Mouse (Mus musculus): ENCODE results near the gene Ly6g5b.

Ly6g5b gene

DNA sequence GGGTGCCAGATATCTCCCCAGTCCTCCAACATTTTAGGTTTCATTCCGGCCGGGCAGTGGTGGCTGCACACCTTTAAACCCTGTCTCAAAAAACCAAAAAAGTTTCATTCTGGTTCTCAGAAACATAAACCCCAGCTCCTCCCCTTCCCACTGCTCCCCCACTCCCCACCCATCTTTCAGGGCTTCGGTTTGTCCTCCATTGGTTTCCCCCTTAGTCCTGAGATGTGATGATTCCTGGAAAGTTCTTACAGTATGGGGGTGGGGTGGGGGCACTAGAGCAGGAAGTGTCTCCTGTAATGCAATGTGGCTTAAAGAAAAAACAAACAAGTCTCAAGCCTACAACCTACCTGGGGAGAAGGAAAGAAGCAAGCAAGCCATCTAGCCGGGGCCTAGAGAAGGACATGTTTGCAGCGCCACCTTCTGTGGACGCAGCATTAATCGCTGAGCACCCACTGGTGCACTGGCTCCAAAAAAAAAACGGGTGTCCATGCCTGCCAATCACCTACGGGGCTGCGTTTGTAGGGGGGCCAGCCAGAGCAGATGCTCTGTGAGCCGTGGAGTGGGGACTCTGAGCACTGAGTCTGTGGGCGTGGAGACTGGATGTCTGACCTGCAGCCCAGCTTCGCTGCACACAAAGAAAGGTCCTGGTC is 9.4 kb downstream of the Ly6g5b start:
- DNase-seq (ENCODE audit: low spot score in 2 of 2), result peak; percentile 26 to 66

DNA sequence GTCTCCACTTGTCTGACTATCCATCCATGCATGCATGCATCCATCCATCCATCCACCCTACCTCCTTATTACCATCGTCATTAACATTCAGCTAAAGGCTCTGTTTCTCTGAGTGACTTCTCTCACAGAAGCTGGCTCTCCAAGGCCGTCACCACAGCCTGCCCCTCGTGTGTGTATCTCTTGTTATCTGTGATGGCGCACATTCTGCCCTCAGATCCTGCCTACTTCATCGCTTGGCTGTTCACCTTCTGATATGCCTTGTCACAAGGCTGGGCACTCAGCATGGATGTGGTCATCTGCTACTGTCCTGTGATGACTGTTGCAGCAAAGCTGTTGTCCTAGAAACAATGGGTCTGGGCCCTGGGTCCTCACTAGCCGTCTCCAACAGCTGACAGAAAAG is 10.5 kb downstream of the Ly6g5b start:
- peak; percentile 36 to 57 for DNase-seq (ENCODE audit: low spot score in 2 of 2)

DNA sequence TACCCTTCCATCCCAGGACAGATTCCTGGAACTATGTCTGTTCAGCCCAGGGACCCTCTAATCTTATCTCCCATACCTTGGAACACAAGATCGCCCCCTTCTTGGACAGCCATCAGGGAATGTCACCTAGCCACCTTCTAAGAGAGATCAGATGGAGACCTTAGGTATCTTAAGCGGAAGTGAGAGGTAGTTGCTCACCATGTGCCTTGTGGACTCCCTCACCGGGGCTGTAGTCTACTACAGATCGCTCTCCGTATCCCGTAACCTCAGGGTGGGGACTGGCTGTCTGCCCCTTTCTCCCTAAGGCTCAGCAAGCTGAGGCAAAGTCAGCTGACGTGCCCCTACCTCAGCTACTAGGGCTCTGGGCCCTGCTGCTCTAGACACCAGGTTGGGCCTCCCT is 11.1 kb downstream of the Ly6g5b start:
- peak in 1 of 2 experiments; percentile 45 for DNase-seq (ENCODE audit: low spot score in 2 of 2)

DNA sequence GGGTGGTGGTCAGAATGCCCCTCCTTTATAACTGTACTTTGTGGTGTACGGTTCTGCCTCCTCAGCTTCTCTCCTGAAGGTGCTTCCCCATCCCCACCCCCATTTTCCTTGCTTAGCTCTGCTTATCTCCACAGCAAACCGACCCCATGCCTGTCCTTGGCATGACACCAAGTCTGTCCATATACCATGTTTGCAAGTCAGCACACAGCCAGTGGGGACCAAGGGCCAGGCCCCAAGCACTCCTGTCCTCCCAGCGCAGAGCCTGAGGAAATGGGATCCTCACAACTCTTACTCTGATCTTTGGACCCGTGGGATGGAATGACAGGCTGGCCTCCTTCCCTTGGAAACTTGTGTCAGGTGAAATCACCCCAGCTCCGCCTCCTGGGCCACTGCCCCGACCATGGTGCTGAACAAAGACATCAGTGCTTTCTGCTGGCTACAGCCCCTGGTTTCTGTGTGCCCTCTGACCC is 12.0 kb downstream of the Ly6g5b start:
- DNase-seq (ENCODE audit: low spot score in 2 of 2), result peak; percentile 50 to 52

DNA sequence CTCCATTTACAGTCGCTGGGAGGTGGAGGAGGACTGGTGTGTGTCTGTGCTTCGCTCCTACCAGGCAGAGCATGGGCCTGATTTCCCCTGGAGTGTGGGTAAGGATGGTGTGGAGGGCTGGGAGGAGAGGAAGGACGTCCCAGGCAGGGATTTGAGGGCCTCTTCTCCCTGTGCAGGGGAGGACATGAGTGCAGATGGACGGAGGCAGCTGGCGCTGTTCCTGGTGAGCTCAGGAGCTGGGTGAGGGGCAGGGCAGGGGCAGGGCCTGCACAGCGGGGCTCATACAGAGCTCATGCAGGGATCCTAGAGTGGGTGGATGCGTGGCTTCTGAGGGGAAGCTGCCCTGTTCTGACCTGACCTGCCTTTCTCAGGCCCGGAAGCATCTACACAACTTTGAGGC is 12.9 kb downstream of the Ly6g5b start:
- DNase-seq (ENCODE audit: low spot score in 2 of 2), result no peak

DNA sequence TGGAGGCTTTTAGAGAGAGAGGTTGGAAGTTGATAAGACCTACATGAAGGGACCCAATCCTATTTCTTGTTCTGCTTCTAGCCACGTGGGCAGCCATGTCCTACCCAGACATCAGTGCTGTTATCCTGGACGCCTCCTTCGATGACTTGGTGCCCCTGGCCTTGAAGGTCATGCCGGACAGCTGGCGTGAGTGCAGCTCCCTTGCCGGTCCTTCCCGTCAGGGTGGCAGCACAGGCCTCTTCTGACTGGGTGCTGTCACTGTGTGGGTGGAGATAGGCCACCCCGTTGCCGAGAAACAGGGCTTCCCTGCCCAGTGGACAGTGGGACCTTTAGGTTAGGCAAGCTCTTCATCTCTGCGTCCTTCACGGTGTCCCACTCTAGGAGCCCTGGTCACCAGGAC is 14.1 kb downstream of the Ly6g5b start:
- DNase-seq (ENCODE audit: low spot score in 2 of 2), result no peak

DNA sequence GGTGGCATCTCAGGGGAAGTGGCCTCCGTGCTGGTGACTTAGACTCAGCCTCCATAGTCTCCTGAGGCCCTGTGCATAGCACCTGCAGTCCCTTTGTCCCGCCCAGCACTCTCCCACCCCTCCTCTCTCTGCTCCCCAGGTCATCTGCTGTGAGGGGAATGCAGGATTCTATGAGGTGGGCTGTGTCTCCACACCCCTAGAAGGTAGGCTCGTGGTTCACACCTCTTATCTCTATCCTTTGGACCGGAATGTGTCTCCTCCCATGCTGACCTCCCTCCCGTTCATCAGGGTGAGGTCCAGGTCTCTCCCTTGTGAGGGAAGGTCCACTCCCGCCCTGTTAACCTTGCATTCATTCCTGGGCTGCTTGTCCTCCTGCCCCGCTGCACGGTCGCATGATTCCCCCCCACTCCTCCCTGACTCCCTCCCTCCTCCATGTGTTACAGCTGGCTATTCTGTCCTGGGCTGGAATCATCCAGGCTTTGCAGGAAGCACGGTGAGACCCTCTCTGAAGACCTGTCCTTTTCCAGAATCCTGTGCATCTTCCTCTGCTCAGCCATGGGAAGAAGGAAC is 14.9 kb downstream of the Ly6g5b start:
- DNase-seq (ENCODE audit: low spot score in 2 of 2), result no peak

DNA sequence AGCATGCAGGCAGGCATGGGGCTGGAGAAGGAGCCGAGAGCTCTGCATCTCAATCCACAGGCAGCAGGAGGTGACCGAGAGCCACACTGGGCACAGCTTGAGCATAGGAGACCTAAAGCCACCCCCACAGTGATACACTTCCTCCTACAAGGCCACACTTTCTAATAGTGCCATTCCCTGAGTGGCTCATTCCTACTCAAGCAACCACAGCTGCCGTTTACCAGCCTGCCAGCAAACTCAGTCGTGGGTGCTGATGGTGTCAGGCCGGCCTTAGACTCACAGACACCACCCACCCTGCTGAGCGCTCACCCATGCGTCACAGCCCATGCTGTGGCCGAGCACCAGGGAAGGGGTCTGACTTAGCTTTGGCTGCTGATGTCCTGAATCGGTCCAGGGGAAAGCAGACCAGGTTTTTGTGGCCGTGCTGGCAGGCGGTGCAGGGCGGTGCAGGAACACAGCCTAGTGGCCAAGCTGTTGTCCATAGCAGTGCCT is 18.0 kb downstream of the Ly6g5b start:
- DNase-seq (ENCODE audit: low spot score in 2 of 2), result peak in 1 of 2 experiments; percentile 72

DNA sequence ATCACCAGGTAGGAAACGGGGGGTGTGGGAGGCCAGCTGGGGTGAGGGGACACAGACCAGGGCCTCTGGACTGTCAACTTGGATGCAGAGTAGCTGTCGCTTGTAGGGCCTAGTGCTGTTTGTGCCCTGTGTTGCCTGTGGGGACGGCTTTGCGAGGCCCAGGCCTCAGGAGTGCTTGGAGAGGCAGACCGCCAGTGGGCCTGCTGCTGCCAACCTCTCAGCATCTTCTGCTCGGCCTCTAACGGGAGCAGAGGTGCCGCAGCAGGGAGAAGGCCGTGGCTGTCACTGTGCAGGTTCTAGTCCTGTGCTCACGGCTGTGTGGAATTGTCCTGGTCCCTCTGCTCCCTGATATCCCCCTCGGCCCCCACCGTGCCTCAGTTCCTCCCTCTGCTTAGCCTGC is 18.6 kb downstream of the Ly6g5b start:
- no peak for DNase-seq (ENCODE audit: low spot score in 2 of 2)

DNA sequence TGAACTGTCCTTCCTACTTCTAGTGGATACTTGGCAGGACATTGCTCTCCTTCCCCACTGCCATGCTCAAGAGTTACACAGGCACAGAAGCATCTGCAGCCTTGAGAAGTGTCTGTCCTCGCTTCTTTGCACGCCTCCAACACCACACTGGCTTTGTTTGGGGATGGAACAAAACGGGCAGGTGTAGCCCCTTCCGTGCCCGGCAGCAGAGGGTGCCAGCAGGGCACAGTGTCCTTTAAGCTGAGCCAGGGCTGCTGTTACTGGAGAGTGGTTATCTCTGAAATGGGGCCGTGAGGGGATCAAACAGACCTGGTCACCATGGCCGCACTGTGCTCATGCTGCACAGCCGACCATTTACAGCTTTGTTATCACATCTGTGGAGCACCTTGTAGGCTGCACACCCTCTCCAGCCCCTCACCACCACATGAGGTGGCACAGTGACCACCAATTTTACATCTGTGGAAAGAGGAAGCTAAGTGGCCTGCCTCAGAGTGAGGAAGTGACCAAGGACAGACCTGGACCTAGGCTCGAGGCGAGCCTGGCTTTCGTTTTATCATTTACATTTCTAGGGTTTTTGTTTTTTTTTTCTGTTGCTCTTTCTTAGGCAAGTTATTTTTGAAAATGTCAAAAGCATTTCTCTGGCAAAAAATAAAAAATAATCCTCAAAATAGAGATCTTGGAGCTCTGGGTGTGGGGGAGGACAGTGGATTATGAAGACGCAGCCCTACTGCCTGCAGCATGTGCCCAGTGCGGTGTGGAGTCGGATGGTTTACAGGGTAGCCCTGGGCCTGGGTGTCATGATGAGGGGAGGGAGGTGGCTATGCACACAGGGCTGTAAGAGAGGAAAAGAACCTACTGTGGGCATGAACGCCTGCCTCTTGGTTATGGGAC is 20.5 kb downstream of the Ly6g5b start:
- no peak for DNase-seq (ENCODE audit: low spot score in 2 of 2)

DNA sequence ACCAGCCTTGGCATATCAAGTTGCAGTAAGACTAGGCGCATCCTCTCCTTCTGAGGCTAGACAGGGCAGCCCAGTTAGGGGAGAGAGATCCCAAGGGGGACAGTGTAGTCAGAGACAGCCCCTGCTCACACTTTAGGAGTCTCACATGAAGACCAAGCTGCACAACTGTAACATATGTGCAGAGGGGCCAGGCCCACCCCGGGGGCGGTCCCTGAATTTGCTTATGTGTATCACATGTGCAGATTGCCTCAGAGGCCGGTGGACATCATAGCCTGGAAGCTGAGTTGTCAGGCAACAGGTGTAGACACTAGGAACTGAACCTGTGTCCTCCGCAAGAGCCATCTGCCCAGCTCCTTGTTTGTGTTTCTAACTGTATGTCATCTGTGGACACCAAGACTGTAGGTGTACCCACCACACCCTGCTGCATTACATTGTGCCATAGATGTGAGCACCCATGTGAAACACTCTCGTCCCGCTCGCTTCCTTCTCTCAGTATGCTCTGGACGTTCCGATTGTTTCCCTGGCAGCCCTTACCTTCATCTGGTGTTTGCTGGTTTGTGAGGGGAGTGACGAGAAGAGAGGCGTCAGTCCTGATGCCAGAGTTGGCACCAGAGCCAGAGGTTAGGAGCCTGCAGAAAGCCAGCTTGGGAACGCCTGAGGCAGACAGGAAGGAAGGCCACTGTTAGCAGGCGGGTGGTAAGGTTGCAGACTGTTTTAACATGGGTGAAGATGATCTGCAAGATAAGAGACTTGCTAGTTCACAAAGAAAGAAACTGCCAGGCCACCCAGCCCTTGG is 22.6 kb downstream of the Ly6g5b start:
- DNase-seq (ENCODE audit: low spot score in 2 of 2), result no peak

DNA sequence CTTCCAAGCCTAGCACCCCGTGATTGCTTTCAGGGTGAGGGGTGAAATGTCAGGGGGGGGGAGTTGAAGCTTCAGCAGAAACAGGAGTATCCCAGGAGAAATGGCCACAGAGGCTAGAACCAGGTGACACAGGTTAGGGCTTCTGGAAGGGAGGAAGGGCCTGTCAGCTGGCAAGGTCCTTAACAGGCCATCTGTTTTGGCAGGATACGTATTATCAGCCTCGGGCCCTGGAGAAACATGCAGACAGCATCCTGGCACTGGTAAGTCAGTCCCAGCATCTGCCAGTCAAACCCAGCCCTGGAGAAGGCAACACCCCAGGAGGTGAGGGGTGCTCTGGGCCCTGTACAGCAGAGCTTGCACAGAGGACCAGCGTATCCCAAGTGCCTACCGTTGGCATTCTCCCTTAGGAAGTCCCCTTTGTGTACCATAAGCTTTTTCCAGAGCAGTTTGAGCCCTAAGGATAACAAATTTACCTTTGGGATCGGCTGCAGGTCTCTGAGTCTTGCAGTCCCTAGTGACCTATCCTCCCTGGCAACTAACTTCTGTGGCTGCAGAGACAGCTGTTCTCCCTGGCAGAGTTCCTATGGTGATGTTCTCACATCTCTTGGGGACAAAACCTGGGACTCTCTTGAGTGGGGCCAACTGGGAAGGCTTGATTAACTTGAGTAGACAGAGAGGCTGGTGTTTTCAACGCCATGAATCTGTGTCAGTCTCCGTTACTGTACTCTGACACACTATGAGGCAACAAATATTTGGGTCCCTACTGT is 24.9 kb downstream of the Ly6g5b start:
- peak; percentile 56 to 72 for DNase-seq (ENCODE audit: low spot score in 2 of 2)

DNA sequence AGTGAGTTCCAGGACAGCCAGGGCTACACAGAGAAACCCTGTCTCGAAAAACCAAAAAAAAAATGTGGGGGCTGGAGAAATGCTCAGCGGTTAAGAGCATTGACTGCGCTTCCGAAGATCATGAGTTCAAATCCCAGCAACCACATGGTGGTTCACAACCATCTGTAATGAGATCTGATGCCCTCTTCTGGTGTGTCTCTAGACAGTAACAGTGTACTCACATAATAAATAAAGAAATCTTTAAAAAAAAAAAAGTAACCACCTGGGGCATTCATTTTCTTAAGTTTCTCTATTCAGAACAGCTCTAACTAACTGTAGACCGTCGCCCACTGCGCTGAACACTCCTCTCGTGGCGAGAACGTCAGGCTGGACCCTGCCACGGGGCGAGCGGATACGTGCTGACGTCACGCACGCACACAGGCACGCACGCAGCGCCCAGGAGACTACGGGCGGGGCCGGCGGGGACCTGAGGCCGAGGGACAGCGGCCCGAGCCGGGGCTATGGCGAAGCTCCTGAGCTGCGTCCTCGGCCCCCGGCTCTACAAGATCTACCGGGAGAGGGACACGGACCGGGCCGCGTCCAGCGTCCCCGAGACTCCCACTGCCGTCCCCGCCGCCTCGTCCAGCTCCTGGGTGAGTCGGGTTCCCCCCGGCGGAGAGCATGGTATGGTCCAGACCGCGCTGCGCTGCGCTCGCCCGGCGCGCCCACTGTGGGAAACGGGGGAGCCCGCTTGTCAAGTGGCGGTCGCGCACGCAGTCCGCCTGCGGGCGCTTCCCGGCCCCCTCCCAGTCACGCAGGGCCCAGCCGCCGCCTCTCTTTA is 26.2 kb downstream of the Ly6g5b start, which contains the start of gene Abhd16a:
Gene Abhd16a (plus strand): TSS at position 439 of the 820 bp plus-strand sequence.
- peak; percentile 95 to 98 for DNase-seq (ENCODE audit: low spot score in 2 of 2)

DNA sequence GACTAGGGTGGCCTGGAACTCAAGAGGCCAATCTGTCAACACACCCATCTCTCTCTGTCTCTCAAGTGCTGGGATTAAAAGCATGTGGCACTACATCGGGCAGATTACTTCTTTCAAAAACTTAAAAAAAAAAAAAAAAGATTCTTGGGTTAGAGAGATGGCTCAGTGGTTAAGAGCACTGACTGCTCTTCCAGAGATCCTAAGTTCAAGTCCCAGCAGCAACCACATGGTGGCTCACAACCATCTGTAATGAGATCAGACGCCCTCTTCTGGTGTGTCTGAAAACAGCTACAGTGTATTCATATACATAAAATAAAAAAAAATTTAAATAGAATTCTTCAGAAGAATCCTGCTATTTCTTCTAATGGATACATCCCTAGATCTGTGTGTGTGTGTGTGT is 27.1 kb downstream of the Ly6g5b start:
- no peak for DNase-seq (ENCODE audit: low spot score in 2 of 2)

DNA sequence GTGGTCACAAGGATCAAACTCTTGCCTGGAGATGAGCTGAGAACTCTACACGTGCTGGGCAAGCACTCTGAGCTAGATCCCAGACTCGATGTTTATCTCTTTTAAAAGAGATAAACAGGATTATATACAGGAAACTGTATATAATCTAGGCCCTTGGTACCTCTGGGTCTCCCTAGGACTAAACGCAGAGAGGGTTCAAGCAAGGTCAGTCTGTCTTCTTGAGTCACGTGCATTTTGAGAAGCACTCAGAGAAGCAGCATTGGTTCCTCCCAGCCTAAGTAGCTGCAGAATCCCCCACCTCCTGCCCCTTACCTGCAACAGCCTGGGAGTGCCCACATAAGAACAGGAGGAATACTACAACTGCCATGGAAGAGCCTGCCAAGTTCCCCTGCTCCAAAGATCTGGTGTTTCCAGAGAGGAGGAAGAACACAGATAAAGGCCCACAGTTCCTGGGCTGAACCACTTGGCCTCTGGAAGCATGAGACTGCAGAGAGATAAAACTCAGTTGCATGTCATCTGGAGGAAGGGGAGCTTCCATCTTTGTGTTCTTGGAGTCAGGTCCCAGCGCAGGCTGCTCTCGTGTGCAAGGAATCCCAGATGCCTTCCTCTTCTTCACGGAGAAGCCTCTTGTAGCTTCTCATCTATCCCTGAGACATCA is 29.9 kb downstream of the Ly6g5b start, which contains the start of gene Ly6g6f:
Gene Ly6g6f (minus strand): TSS at position 403 of the 658 bp plus-strand sequence.
- DNase-seq (ENCODE audit: low spot score in 2 of 2), result no peak

DNA sequence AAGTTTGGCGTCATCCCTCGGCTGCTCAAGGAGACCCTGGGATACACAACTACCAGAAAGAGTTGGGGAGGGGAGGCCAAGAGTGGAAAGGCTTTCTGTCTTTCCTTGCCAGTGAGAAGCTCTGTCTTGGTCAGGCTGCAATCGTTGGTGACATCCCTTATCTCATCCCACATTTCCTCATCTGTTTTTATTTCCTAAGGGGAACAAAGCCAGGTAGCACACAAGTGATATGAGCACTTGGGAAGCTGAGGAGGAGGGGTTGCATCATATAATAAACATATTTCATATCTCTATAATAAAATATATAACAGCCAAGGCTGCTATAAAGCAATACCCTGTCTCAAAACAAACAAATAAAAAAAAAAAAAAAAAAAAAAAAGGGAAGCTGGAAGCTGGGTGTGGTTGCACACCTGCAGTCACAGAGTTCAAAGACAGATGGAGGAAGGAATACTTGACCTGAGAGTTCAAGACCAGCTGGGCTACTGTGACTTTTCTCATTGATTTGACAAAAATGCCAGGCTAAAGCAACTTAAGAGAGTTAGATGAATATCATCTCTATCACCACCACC is 31.2 kb downstream of the Ly6g5b start:
- no peak for DNase-seq (ENCODE audit: low spot score in 2 of 2)

DNA sequence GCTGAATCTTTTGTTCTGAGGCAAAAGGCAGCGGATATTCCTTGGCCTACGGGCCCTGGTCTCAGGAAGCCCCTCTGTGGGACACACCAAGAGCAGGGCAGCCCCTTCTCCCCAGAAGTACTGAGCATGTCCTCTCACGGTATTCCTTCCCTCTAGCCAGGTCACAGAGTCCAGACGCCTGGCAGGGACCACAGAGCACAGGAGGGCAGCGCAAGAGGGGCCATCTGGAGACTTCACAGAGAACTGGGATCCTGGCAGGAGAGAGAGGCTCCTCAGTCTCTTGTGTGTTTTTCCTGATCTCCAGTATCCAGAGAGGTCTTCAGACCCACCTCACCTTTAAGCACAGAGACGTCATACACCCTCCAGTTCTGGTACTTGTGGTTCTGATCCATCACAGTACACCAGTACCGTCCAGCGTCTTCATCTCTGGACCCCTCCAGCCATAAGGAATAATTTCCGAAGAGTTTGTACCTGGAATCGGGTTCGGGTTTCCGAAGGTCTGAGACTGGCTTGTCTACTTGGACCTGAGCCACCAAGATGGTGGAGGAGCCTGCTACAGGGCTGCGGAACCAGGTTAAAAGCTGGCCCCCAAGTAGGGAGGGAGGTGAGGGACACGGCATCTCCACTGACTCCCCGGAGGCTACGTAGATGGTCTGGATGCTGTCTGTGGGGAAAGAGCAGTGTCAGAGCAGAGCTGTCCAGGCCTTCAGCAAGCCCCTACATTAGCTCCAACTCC is 32.2 kb downstream of the Ly6g5b start:
- no peak for DNase-seq (ENCODE audit: low spot score in 2 of 2)

DNA sequence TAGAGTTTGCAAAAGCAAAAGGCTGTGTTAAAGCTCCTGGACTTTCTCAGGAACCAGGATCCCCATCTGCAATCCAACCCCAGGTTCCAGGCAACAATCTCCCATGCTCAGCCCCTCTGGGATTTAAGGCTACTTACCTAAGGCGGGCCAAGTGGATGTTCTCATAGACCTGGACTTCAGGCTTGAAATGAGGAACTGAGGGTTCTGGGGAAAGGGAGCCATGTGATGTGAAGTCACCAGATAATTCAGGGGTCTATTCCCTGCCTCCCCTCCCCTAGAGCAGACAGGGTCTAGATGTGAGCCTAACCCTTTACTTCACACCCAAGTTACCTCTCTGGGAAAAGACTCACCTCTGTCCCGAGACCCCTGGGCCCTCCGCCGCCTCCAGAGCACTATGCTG is 34.5 kb downstream of the Ly6g5b start:
- no peak for DNase-seq (ENCODE audit: low spot score in 2 of 2)
